Mouse (Mus musculus) urinary bladder, postnatal 36 days (tissue): ENCODE measurements at regions not wholly inside any gene's neighbourhood (a gene's known extent, or its start where the extent isn't known, plus 50 kb on each side); places are given as distances from the start of the nearest gene placed in this dataset.
A peak's percentile ranks its signal among the peaks of the same experiment; 100 is the strongest.

Source experiments
- DNase-seq, 2 experiments: peaks; one replicate each; pipeline ENCODE4 v3.0.0; 2022; ENCODE audit warnings: low spot score in 2 of 2, mixed read lengths in 1 of 2

- DNase-seq, result no peak
Observed at GRCm38 (mm10) chr14:106924026-106924425, 818.0 kb downstream of the Trim52 start.

- DNase-seq, result no peak
Observed at GRCm38 (mm10) chr14:106924443-106924842, 818.4 kb downstream of the Trim52 start.

DNA sequence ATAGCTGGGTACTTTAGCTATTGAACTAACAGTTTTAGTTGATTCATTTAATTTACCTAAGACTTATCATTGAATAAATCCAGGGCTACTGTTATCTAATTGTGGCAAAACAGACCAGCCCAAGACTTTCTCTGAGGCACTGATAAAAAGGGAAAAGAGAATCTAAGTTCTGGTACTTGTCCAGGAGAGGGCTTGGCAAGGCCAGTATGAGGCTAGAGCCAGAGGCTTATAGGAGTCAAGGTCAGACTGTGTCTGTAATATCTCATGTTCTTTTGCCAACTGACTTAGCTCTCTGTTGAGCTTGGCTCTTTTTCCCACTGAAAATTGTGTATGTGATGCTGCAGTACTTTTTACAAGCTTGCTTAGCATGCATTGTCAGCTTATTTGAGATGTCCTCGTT is 839.3 kb downstream of the Trim52 start:
- DNase-seq, result peak in 1 of 2 experiments; percentile 1

DNA sequence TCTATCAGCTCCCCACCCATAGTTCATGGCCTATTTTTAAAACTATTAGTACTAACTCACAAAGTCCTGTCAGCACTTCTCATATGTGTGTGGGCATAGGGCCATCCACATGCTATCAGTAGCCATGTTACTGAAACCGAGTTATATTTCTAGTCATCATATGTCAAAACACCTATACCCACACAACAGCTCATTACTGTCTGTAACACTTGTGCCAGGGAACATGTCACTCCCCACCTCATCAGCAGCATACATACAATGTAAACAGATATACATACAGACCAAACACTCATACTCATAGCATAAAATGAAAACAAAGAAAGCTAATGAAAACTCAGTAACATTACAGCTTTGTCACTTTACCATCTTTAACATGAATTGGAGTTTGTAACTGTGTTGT is 872.0 kb downstream of the Trim52 start:
- DNase-seq, result no peak

DNA sequence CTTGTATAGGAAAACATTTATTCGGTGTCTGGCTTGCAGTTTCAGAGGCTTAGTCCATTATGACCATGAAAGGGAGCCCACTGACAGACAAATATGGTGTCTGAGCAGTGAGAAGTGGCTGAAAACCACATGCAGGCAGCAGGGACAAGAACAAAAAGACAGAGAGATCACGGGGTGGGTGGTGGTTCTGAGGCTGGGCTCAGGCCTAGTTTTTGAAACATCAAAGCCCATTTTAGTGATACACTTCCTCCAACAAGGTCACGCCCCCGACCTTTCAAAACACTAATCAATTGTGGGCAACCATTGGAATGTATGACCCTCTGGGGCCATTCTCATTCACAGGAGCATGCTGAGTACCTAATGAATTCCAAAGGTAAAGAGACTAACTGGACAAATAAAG is 874.8 kb downstream of the Trim52 start:
- no peak for DNase-seq

DNA sequence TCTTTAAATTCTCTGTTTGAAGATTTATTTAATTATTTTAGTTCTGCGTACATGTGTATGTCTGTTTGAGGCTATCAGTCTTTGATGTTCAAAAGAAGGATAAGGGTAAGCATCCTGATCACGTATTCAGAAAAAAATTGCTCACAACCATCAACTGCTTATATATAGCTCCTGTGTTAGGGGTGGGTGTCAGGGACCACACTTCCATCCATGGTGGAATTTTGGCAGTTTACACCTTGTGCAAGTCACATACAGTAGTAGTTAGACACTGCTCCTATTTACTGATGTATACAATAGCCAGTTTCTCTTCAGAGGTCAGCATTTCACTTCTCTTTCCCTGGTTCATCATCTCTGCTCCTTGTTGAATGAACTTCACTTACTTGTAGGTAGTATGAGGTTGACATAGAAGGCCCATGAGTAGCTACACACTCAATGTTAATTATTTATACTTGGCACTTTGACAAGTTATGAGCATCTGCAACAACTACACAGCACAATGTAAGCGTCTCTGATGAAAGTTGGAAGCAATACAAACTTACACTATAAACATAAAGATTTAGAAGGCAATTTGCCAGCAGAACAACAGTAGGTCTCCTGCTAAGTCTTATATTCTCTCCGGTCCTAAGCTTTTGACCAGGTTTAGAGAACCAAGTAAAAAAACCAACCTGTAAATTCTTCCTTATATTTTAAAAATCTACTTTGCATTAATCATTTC is 891.7 kb downstream of the Trim52 start:
- DNase-seq, result no peak

GRCm38 (mm10) chr14:107004981-107005380 is 899.0 kb downstream of the Trim52 start:
- DNase-seq, result no peak

DNA sequence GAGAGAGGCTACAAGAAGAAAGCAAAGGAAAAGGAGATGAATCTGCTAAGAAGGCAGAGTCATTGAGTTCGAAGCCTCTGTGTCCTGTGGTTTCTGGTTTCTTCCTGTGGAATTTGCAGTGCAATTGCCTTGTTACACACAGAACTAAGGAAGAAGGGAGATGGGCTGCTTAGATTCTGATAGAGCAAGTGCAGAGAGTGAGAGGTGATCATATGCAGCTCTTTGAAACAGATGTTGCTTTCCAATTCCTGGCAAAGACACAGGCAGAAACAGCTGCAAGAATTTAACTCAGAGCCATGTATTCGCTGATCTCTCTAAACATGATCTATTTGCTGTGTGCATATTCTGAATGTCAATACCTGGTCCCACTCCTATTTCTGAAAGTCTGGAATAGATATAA is 903.6 kb downstream of the Trim52 start:
- DNase-seq, result no peak

DNA sequence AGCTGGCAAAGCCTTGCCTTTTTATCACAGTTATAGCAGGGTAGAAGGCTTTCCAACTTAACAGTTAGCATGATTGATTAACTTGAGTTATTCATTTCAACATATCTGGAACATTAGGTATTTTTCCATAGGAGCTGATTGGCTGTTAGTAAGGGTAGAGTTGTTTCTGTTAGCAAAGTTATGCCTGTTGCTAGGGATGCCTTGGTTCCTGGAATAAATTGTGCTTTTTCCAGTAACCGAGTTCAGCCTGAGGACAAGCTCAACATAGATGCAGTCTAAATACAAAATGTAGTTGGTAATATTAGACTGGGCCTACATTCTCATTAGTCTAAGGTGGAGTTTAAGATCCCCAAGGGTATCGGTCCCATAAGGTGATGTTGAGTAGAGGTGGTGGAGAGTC is 927.8 kb downstream of the Trim52 start:
- DNase-seq, result no peak

DNA sequence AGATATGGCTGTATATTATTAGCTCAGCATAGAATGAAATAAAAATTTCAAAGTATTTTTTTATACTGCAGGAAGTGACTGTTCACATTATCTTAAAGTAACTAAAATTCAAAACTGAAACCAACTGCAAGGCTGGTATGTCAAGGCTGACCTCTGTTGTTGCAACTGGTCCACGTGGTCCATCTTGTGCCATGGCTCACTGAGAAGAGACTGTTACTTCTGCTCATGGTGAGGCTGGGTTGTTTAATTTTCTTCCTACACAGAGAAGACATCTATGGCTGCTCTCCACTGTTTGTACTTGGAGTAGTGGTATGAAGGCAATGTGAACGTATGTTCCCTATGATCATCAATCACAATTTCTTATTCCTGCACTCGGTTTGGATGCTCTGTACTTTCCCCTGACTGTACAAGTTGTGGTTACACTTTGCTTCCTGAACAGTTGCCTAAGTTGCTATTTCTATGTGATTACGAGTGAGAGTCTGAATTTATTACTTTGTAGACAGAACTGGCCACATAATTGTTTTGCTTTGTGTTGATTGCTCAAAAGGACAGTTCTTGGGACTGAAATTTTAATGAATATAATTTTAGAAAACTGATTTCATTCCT is 946.1 kb downstream of the Trim52 start:
- no peak for DNase-seq

- DNase-seq, result no peak
Observed at GRCm38 (mm10) chr14:107068592-107068991, 962.6 kb downstream of the Trim52 start.

- DNase-seq, result no peak
Observed at GRCm38 (mm10) chr14:107080407-107080806, 974.4 kb downstream of the Trim52 start.
